Mouse (Mus musculus) brain, embryonic 14.5 days (tissue): ENCODE measurements at regions not wholly inside any gene's neighbourhood (a gene's known extent, or its start where the extent isn't known, plus 50 kb on each side); places are given as distances from the start of the nearest gene placed in this dataset.

ENCODE experiments used
- CTCF ChIP-seq: fragments of 200-500 bp; IDR thresholded peaks from 2 replicates; pipeline ENCODE4 v1.5.1; 2012; ENCODE audit warnings: inconsistent platforms, mild to moderate bottlenecking, moderate library complexity, borderline replicate concordance; ENCODE audit not compliant: insufficient read depth, insufficient read length; ENCODE audit errors: extremely low read depth
- POLR2A ChIP-seq: fragments of 200-500 bp; IDR thresholded peaks from 2 replicates; pipeline ENCODE4 v1.6.1; 2012; ENCODE audit warnings: mild to moderate bottlenecking, inconsistent platforms, borderline replicate concordance; ENCODE audit not compliant: poor library complexity, insufficient read depth, insufficient read length, severe bottlenecking; ENCODE audit errors: extremely low read depth

GRCm38 (mm10) chr12:32315099-32315783 lies 63.3 kb upstream of the Ccdc71l start:
- no peak for TF ChIP-seq CTCF
- no peak for TF ChIP-seq POLR2A
